Mouse (Mus musculus) ES-E14 (cell line): ENCODE data around the gene Evpl. TPM values are rescaled to one million over a fixed set of nuclear protein-coding genes. Genes with fewer than 3 reads are reported as not detected.

Experiments
- DNase-seq: peaks from one replicate; pipeline ENCODE4 v3.0.0-alpha.2; 2013; ENCODE audit warnings: low read depth, low spot score
- H3K27ac ChIP-seq: 2 replicates; pipeline ENCODE4 v1.5.1; 2012; ENCODE audit warnings: low read depth, mild to moderate bottlenecking, low read length, moderate library complexity, mixed read lengths; ENCODE audit not compliant: poor library complexity, insufficient read depth, severe bottlenecking
- H3K36me3 ChIP-seq: 2 replicates; pipeline ENCODE4 v1.6.1; 2012; ENCODE audit warnings: mild to moderate bottlenecking, low read length, moderate library complexity, mixed read lengths; ENCODE audit not compliant: control insufficient read depth, poor library complexity, insufficient read depth, severe bottlenecking
- H3K4me1 ChIP-seq, 2 experiments: fragments of 150-350 bp in 1 of 2; sonication (generic) in 1 of 2; 2 replicates each; pipeline ENCODE4 v1.6.1; 2012; ENCODE audit warnings: low read length in 2 of 2, mild to moderate bottlenecking in 1 of 2, mixed read lengths in 1 of 2; ENCODE audit not compliant: control insufficient read depth in 2 of 2, insufficient read depth in 2 of 2, poor library complexity in 1 of 2
- H3K4me3 ChIP-seq, 2 experiments: fragments of 150-350 bp in 1 of 2; sonication (generic) in 1 of 2; 2 replicates each; pipeline ENCODE4 v1.5.1; 2012; ENCODE audit warnings: low read length in 2 of 2, low read depth in 1 of 2, mild to moderate bottlenecking in 1 of 2, mixed read lengths in 1 of 2; ENCODE audit not compliant: insufficient read depth in 1 of 2, poor library complexity in 1 of 2, severe bottlenecking in 1 of 2
- H3K9ac ChIP-seq: 2 replicates; pipeline ENCODE4 v1.6.1; 2012; ENCODE audit warnings: low read depth, mild to moderate bottlenecking, low read length, mixed read lengths; ENCODE audit not compliant: poor library complexity, insufficient read depth, severe bottlenecking
- H3K9me3 ChIP-seq: fragments of 150-350 bp; sonication (generic); 2 replicates; pipeline ENCODE4 v1.6.1; 2012; ENCODE audit warnings: low read depth, mild to moderate bottlenecking, low read length; ENCODE audit not compliant: control insufficient read depth, insufficient read depth
- CHD2 ChIP-seq: IDR thresholded peaks from 2 replicates; pipeline ENCODE4 v1.6.1; 2014; ENCODE audit warnings: mild to moderate bottlenecking, low read depth, low read length, inconsistent platforms
- HCFC1 ChIP-seq: IDR thresholded peaks from 2 replicates; pipeline ENCODE4 v1.6.1; 2012; ENCODE audit warnings: low read length, inconsistent platforms, borderline replicate concordance; ENCODE audit not compliant: insufficient read depth
- MAFK ChIP-seq: IDR thresholded peaks from 2 replicates; pipeline ENCODE4 v1.6.1; 2014; ENCODE audit warnings: mild to moderate bottlenecking, low read depth, low read length, inconsistent platforms; ENCODE audit not compliant: insufficient read depth
- ZC3H11A ChIP-seq: IDR thresholded peaks from 2 replicates; pipeline ENCODE4 v1.6.1; 2012; ENCODE audit warnings: low read depth, mild to moderate bottlenecking, inconsistent platforms, low read length, borderline replicate concordance
- ZNF384 ChIP-seq: IDR thresholded peaks from 2 replicates; pipeline ENCODE4 v1.6.1; 2012; ENCODE audit warnings: low read depth, low read length, inconsistent platforms
- in situ Hi-C, 2 experiments: fragments of 600-800 bp; cut with MboI; formaldehyde crosslinking; loops; one replicate each; pipeline ENCODE4 v1.15.1; 2025; ENCODE audit warnings: low sequenced_read_pairs in 2 of 2, inconsistent platforms in 1 of 2; ENCODE audit not compliant: unreplicated experiment in 2 of 2
- total RNA-seq: library from RNA; depleted of rRNA; stranded (reverse); fragments of 300-350 nt; gene quantifications from 2 replicates; pipeline ENCODE4 v1.2.3, GENCODE M21; 2012; rRNA removed

Evpl gene
- total RNA-seq, 1 experiment = 2.9 TPM

- in situ Hi-C loops = no loop called here
- no peak overlapping the region for H3K4me3 ChIP-seq
- no peak for DNase-seq
- H3K36me3 ChIP-seq = no peaks in the 10 kb centered on the region; the same call in 1 of the 2 replicates
- peaks cover 2 to 4% of the 10 kb centered on the region in 2 experiments for H3K4me1 ChIP-seq
- H3K27ac ChIP-seq = no peak overlapping the region
- TF ChIP-seq HCFC1 (no peak), CHD2 (no peak), ZC3H11A (no peak), MAFK (no peak), ZNF384 (no peak)
- H3K9me3 ChIP-seq = no peaks in the 10 kb centered on the region
- no peak overlapping the region for H3K9ac ChIP-seq
Observed at GRCm38 (mm10) chr11:116185836-116186235, 52.0 kb downstream of the Evpl start.

DNA sequence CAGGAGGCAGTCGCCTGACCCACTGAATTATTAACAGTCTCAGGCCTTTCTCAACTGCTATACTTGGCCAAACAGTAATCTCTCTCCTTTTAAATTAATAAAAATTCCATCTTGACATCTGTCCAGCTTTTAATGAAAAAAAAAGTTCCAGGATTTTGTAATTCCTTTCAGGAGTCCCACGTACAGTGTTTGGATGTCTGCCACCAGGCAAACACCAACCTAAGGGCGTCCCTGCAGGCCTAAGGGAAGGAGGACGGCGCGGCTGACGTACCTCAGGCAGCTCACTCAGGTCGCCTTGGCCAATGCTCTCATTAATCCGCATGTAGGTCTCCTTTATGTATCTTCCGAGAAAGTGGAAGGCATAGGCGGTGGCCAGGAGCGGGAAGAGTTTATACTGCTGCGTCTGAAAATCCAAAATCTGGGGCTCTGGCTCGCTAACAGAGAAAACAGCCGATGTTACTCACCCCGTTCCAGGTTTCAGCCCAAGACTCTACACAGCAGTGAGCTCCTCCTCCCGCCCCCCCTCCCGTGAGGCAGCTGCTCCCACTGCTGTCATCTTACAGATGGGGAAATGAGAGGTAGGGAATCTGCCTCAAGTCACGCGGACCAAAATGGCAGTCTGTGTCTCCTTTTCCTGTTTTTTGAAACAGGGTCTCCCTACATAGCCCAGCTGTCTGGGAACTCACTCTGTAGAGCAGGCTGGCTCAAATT is 59.3 kb downstream of the Evpl start:
- peaks cover 11% of the 10 kb centered on the region; the same call in 1 of the 2 replicates for H3K36me3 ChIP-seq
- no peak for DNase-seq
- peaks cover 0 to 3% of the 10 kb centered on the region in 2 experiments; a peak in 1 of 4 replicates for H3K4me1 ChIP-seq
- TF ChIP-seq ZNF384 = no peak
- no peak for TF ChIP-seq MAFK
- peak overlapping the region; percentile 34; the same call in 1 of the 2 replicates for H3K9ac ChIP-seq
- H3K9me3 ChIP-seq = no peaks in the 10 kb centered on the region
- peak overlapping the region in 1 of 2 experiments; percentile 42; a peak in 2 of 4 replicates for H3K4me3 ChIP-seq
- in situ Hi-C loops = no loop called here
- no peak overlapping the region for H3K27ac ChIP-seq

GRCm38 (mm10) chr11:116176010-116176409 is 61.9 kb downstream of the Evpl start:
- Histone ChIP-seq H3K27ac (no peak overlapping the region), H3K9me3 (no peaks in the 10 kb centered on the region), H3K36me3 (peaks cover 17% of the 10 kb centered on the region), H3K4me3 (no peak overlapping the region), H3K9ac (no peak overlapping the region), H3K4me1 (peaks cover 0 to 3% of the 10 kb centered on the region in 2 experiments; a peak in 1 of 4 replicates)
- in situ Hi-C loops = no loop called here
- no peak for DNase-seq
- TF ChIP-seq ZC3H11A (no peak), CHD2 (no peak), ZNF384 (no peak), MAFK (no peak), HCFC1 (no peak)

- Histone ChIP-seq H3K4me3 (no peak overlapping the region), H3K4me1 (peaks cover 0 to 3% of the 10 kb centered on the region in 2 experiments; a peak in 1 of 4 replicates), H3K27ac (no peak overlapping the region), H3K9ac (no peak overlapping the region), H3K36me3 (peaks cover 13% of the 10 kb centered on the region), H3K9me3 (no peaks in the 10 kb centered on the region)
- DNase-seq = no peak
- no peak for TF ChIP-seq ZC3H11A
- in situ Hi-C loops = no loop called here
Observed at GRCm38 (mm10) chr11:116174775-116175448, 63.0 kb downstream of the Evpl start.

DNA sequence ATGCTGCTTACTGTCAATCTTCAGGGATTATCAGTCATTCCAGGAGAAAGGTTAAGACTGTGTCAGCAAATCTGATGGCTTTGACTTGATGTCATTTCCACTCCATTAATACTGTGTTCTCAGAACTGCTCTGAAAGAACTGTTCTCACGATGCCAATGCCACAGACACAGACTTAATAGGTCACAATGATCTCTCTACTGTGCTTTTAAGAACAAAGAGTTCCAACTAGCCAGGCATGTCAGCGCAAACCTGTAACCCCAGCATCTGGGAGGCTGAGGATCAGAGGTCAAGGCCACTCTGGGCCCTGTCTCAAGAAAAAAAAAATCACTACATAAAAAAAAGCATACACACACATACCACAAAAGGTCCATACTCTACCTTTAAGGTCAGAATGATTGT is 65.9 kb downstream of the Evpl start:
- Histone ChIP-seq H3K4me3 (no peak overlapping the region), H3K36me3 (peaks cover 9% of the 10 kb centered on the region; the same call in 1 of the 2 replicates)

More for the DNA sequence above, 65.9 kb downstream of the Evpl start:
- Histone ChIP-seq H3K4me1 (no peaks in the 10 kb centered on the region; a peak in 2 of 4 replicates), H3K27ac (no peak overlapping the region), H3K9me3 (no peaks in the 10 kb centered on the region), H3K9ac (no peak overlapping the region)
- DNase-seq = no peak
- in situ Hi-C loops = no loop called here
- TF ChIP-seq CHD2 = no peak
- TF ChIP-seq HCFC1 = no peak
- no peak for TF ChIP-seq ZC3H11A
- no peak for TF ChIP-seq ZNF384
- TF ChIP-seq MAFK = no peak

Other genes starting within 250 kb of the Evpl start
- 144 and 195 TPM in 2 replicates for gene Galk1, start 225.4 kb downstream of the Evpl start, total RNA-seq
- gene H3f3b, start 210.1 kb downstream of the Evpl start, total RNA-seq = 504 and 729 TPM in 2 replicates
- 32.5 and 39.6 TPM in 2 replicates for gene Unk, start 207.8 kb downstream of the Evpl start, total RNA-seq
- 13.3 and 14.2 TPM in 2 replicates for gene Unc13d, start 160.1 kb downstream of the Evpl start, total RNA-seq
- gene Wbp2, start 151.1 kb downstream of the Evpl start, total RNA-seq = 16.9 and 20.1 TPM in 2 replicates
- gene Trim47, start 110.9 kb downstream of the Evpl start, total RNA-seq = 2.0 and 3.3 TPM in 2 replicates
- gene Trim65, start 106.9 kb downstream of the Evpl start, total RNA-seq = 0.31 and 0.42 TPM in 2 replicates
- 81.1 and 81.3 TPM in 2 replicates for gene Mrpl38, start 99.2 kb downstream of the Evpl start, total RNA-seq
- gene Fbf1, start 69.9 kb downstream of the Evpl start, total RNA-seq = 29.4 and 32.1 TPM in 2 replicates
- gene Ten1, start 39.2 kb downstream of the Evpl start, total RNA-seq = 17.0 and 19.1 TPM in 2 replicates
- 11.2 and 16.5 TPM in 2 replicates for gene Acox1, start 39.0 kb downstream of the Evpl start, total RNA-seq
- gene Srp68, start 36.1 kb upstream of the Evpl start, total RNA-seq = 33.4 and 38.2 TPM in 2 replicates
- 1.8 and 3.3 TPM in 2 replicates for gene Galr2, start 42.9 kb upstream of the Evpl start, total RNA-seq
- 25.5 and 26.4 TPM in 2 replicates for gene Exoc7, start 69.2 kb upstream of the Evpl start, total RNA-seq
- gene Foxj1, start 97.3 kb upstream of the Evpl start, total RNA-seq = 0.67 and 1.2 TPM in 2 replicates
- 3.7 and 6.1 TPM in 2 replicates for gene Rnf157, start 175.0 kb upstream of the Evpl start, total RNA-seq
- 106 and 117 TPM in 2 replicates for gene Ubald2, start 196.0 kb upstream of the Evpl start, total RNA-seq
- gene Qrich2, start 228.2 kb upstream of the Evpl start, total RNA-seq = 0.22 and 0.37 TPM in 2 replicates